Mouse (Mus musculus) liver, embryonic 14.5 days (tissue): ENCODE data around the gene Rgs16. TPM values are rescaled to one million over a fixed set of nuclear protein-coding genes. Genes with fewer than 3 reads are reported as not detected.

Experiments used
- ATAC-seq: fragments of 200-750 bp; cut with Nextera tagmentation; 2 replicates; pipeline ENCODE4 v1.8.0; 2017; ENCODE audit warnings: moderate number of reproducible peaks, mild to moderate bottlenecking, moderate library complexity; ENCODE audit not compliant: insufficient read depth
- DNase-seq, 3 experiments: peaks; one replicate each; pipeline ENCODE4 v3.0.0-alpha.2; 2012 to 2013; ENCODE audit warnings: low read depth in 3 of 3, low spot score in 3 of 3
- H3K27ac ChIP-seq: fragments of 300-500 bp; sonication (generic); 2 replicates; pipeline ENCODE4 v1.5.1; 2014; ENCODE audit warnings: moderate library complexity, mild to moderate bottlenecking, control low read depth, inconsistent platforms
- H3K27me3 ChIP-seq: fragments of 300-500 bp; sonication (generic); 2 replicates; pipeline ENCODE4 v1.6.1; 2014; ENCODE audit warnings: mild to moderate bottlenecking, low read length, moderate library complexity; ENCODE audit not compliant: control insufficient read depth, insufficient read depth
- H3K36me3 ChIP-seq: fragments of 300-500 bp; sonication (generic); replicated peaks from 2 replicates; pipeline ENCODE4 v1.6.1; 2014; ENCODE audit warnings: low read depth; ENCODE audit not compliant: control insufficient read depth, insufficient read depth
- H3K4me1 ChIP-seq, 2 experiments: fragments of 200-500 bp in 1 of 2; fragments of 300-500 bp in 1 of 2; sonication (generic) in 1 of 2; replicated peaks; 2 replicates each; pipeline ENCODE4 v1.6.1; 2012 to 2014; ENCODE audit warnings: antibody characterized with exemption in 1 of 2, inconsistent platforms in 1 of 2, low read length in 1 of 2; ENCODE audit not compliant: control insufficient read depth in 2 of 2, insufficient read depth in 2 of 2
- H3K4me2 ChIP-seq: fragments of 300-500 bp; sonication (generic); 2 replicates; pipeline ENCODE4 v1.6.1; 2014; ENCODE audit warnings: low read depth, mild to moderate bottlenecking, control low read depth, moderate library complexity
- H3K4me3 ChIP-seq, 2 experiments: fragments of 200-500 bp in 1 of 2; fragments of 300-500 bp in 1 of 2; sonication (generic) in 1 of 2; 2 replicates each; pipeline ENCODE4 v1.5.1; 2012 to 2014; ENCODE audit warnings: low read depth in 2 of 2, low read length in 2 of 2, mild to moderate bottlenecking in 2 of 2, control low read depth in 1 of 2, inconsistent platforms in 1 of 2, moderate library complexity in 1 of 2; ENCODE audit not compliant: insufficient read depth in 1 of 2
- H3K9ac ChIP-seq: fragments of 300-500 bp; sonication (generic); replicated peaks from 2 replicates; pipeline ENCODE4 v1.6.1; 2014; ENCODE audit warnings: mild to moderate bottlenecking, control low read depth, moderate library complexity
- H3K9me3 ChIP-seq: fragments of 300-500 bp; sonication (generic); 2 replicates; pipeline ENCODE4 v1.6.1; 2016; ENCODE audit warnings: low read length, mixed read lengths; ENCODE audit not compliant: control insufficient read depth
- CTCF ChIP-seq: IDR thresholded peaks from 2 replicates; pipeline ENCODE4 v1.5.1; 2016; ENCODE audit warnings: antibody characterized with exemption, low read depth, control low read depth
- EP300 ChIP-seq: IDR thresholded peaks from 2 replicates; pipeline ENCODE4 v1.6.1; 2016; ENCODE audit warnings: antibody characterized with exemption, low read depth
- WGBS: fragments of 180-500 bp; shearing (Covaris S2); extraction: QIAGEN DNeasy Blood & Tissue Kit; methylation state at CpG from one replicate; pipeline ENCODE4 v1.1.7; 2014; ENCODE audit not compliant: insufficient replicate concordance; 5-methylcytosine and 5-hydroxymethylcytosine counted together
- polyA plus RNA-seq, 2 experiments: library from polyadenylated mRNA; depleted of rRNA in 1 of 2; stranded (reverse) in 1 of 2; unstranded in 1 of 2; fragments of >200 nt; fragmentation: Nextera tagmentation in 1 of 2; extraction: Ambion mirVana in 1 of 2; gene quantifications; 2 replicates each; pipeline versions ENCODE4 v1.2.1 to v1.2.3; 2012 to 2014

Rgs16 gene
- polyA plus RNA-seq, 2 experiments = 0.08 TPM; not detected in 1

- ATAC-seq (no peak), DNase-seq (no peak)
- H3K4me1 ChIP-seq = no peaks in the 10 kb centered on the region; a peak in 1 of 4 replicates
- no peak overlapping the region for H3K4me2 ChIP-seq
- H3K27me3 ChIP-seq = no peaks in the 10 kb centered on the region
- H3K9me3 ChIP-seq = no peaks in the 10 kb centered on the region
- no peaks in the 10 kb centered on the region for H3K36me3 ChIP-seq
- H3K9ac ChIP-seq = no peak overlapping the region
- no peak for TF ChIP-seq CTCF
- WGBS = 71% methylated on average over 4 of the region's 4 CpGs
- no peak overlapping the region for H3K27ac ChIP-seq
- H3K4me3 ChIP-seq = no peak overlapping the region
Observed at GRCm38 (mm10) chr1:153696541-153696940, 43.6 kb upstream of the Rgs16 start.

- WGBS = 66% methylated on average over 16 of the region's 16 CpGs
- Histone ChIP-seq H3K4me2 (no peak overlapping the region), H3K4me3 (no peak overlapping the region), H3K27me3 (no peaks in the 10 kb centered on the region), H3K36me3 (no peaks in the 10 kb centered on the region), H3K27ac (no peak overlapping the region), H3K9ac (no peak overlapping the region), H3K9me3 (no peaks in the 10 kb centered on the region), H3K4me1 (no peaks in the 10 kb centered on the region; a peak in 1 of 4 replicates)
- TF ChIP-seq EP300 (no peak), CTCF (no peak)
- no peak for DNase-seq
- no peak for ATAC-seq
Observed at GRCm38 (mm10) chr1:153697581-153698251, 42.4 kb upstream of the Rgs16 start.

GRCm38 (mm10) chr1:153698311-153699084 lies 41.7 kb upstream of the Rgs16 start:
- Histone ChIP-seq H3K9me3 (no peaks in the 10 kb centered on the region), H3K4me1 (no peaks in the 10 kb centered on the region), H3K9ac (no peak overlapping the region), H3K36me3 (no peaks in the 10 kb centered on the region), H3K27ac (no peak overlapping the region), H3K4me3 (no peak overlapping the region), H3K4me2 (no peak overlapping the region), H3K27me3 (no peaks in the 10 kb centered on the region)
- ATAC-seq (no peak), DNase-seq (no peak)
- no peak for TF ChIP-seq CTCF
- no peak for TF ChIP-seq EP300
- WGBS = 55% methylated on average over 7 of the region's 7 CpGs

GRCm38 (mm10) chr1:153700448-153701063 lies 39.6 kb upstream of the Rgs16 start:
- ATAC-seq = no peak
- H3K36me3 ChIP-seq = no peaks in the 10 kb centered on the region
- 44% methylated on average over 11 of the region's 11 CpGs for WGBS
- no peaks in the 10 kb centered on the region for H3K4me1 ChIP-seq
- H3K27ac ChIP-seq = no peak overlapping the region
- no peak for TF ChIP-seq CTCF
- no peak for TF ChIP-seq EP300
- H3K27me3 ChIP-seq = no peaks in the 10 kb centered on the region
- no peaks in the 10 kb centered on the region for H3K9me3 ChIP-seq
- H3K4me3 ChIP-seq = no peak overlapping the region
- H3K4me2 ChIP-seq = no peak overlapping the region
- no peak for DNase-seq
- no peak overlapping the region for H3K9ac ChIP-seq

GRCm38 (mm10) chr1:153701461-153701860 lies 38.7 kb upstream of the Rgs16 start:
- Histone ChIP-seq H3K4me2 (no peak overlapping the region), H3K4me3 (no peak overlapping the region), H3K27me3 (no peaks in the 10 kb centered on the region), H3K27ac (no peak overlapping the region), H3K4me1 (no peaks in the 10 kb centered on the region), H3K9me3 (no peaks in the 10 kb centered on the region), H3K9ac (no peak overlapping the region), H3K36me3 (no peaks in the 10 kb centered on the region)
- ATAC-seq = no peak
- TF ChIP-seq EP300 (no peak), CTCF (no peak)
- no peak for DNase-seq
- 48% methylated on average over 1 of the region's 1 CpGs for WGBS
